Mouse (Mus musculus) midbrain, embryonic 14.5 days (tissue): Measurements from ENCODE around the gene Pld2. TPM values are rescaled to one million over a fixed set of nuclear protein-coding genes. Genes with fewer than 3 reads are reported as not detected.

ENCODE experiments used
- ATAC-seq: fragments of 200-750 bp; cut with Nextera tagmentation; 2 replicates; pipeline ENCODE4 v1.8.0; 2017; ENCODE audit warnings: moderate number of reproducible peaks, moderate library complexity; ENCODE audit not compliant: low FRiP score, low TSS enrichment
- DNase-seq: peaks from one replicate; pipeline ENCODE4 v3.0.0-alpha.2; 2015
- H3K27ac ChIP-seq: fragments of 300-500 bp; sonication (generic); replicated peaks from 2 replicates; pipeline ENCODE4 v1.5.1; 2014; ENCODE audit warnings: mild to moderate bottlenecking, low read depth, low read length, moderate library complexity
- H3K27me3 ChIP-seq: fragments of 300-500 bp; sonication (generic); 2 replicates; pipeline ENCODE4 v1.6.1; 2014; ENCODE audit warnings: low read length, control low read depth, mixed read lengths; ENCODE audit not compliant: control insufficient read depth, insufficient read depth
- H3K36me3 ChIP-seq: fragments of 300-500 bp; sonication (generic); 2 replicates; pipeline ENCODE4 v1.6.1; 2014; ENCODE audit warnings: low read length, control low read depth; ENCODE audit not compliant: control insufficient read depth, insufficient read depth
- H3K4me1 ChIP-seq: fragments of 300-500 bp; sonication (generic); 2 replicates; pipeline ENCODE4 v1.6.1; 2014; ENCODE audit warnings: mild to moderate bottlenecking, antibody characterized with exemption, low read length, control low read depth; ENCODE audit not compliant: control insufficient read depth, insufficient read depth
- H3K4me2 ChIP-seq: fragments of 300-500 bp; sonication (generic); 2 replicates; pipeline ENCODE4 v1.6.1; 2014; ENCODE audit warnings: mild to moderate bottlenecking, low read length, moderate library complexity
- H3K4me3 ChIP-seq: fragments of 300-500 bp; sonication (generic); replicated peaks from 2 replicates; pipeline ENCODE4 v1.5.1; 2014; ENCODE audit warnings: low read depth, low read length
- H3K9ac ChIP-seq: fragments of 300-500 bp; sonication (generic); replicated peaks from 2 replicates; pipeline ENCODE4 v1.6.1; 2014; ENCODE audit warnings: mild to moderate bottlenecking, low read length, moderate library complexity
- H3K9me3 ChIP-seq: fragments of 300-500 bp; sonication (generic); 2 replicates; pipeline ENCODE4 v1.6.1; 2016; ENCODE audit warnings: low read length, control low read depth, mixed read lengths; ENCODE audit not compliant: control insufficient read depth
- WGBS: fragments of 180-500 bp; shearing (Covaris S2); extraction: QIAGEN DNeasy Blood & Tissue Kit; methylation state at CpG from one replicate; pipeline ENCODE4 v1.1.7; 2014; 5-methylcytosine and 5-hydroxymethylcytosine counted together
- polyA plus RNA-seq: library from polyadenylated mRNA; unstranded; fragments of >200 nt; fragmentation: Nextera tagmentation; extraction: Ambion mirVana; gene quantifications from 2 replicates; pipeline ENCODE4 v1.2.1, GENCODE M21; 2014

The Pld2 gene
- polyA plus RNA-seq, 1 experiment from 2014 or later = 9.2 TPM

- WGBS = 91% methylated on average over 2 of the region's 2 CpGs
Observed at GRCm38 (mm10) chr11:70511242-70511641, 28.6 kb upstream of the Pld2 start.

GRCm38 (mm10) chr11:70511825-70512224, 28.0 kb upstream of the Pld2 start:
- no peak for ATAC-seq
- Histone ChIP-seq H3K4me1 (peaks cover 6% of the 10 kb centered on the region; the same call in 1 of the 2 replicates), H3K27ac (no peak overlapping the region), H3K4me2 (no peak overlapping the region), H3K36me3 (no peaks in the 10 kb centered on the region), H3K9ac (no peak overlapping the region), H3K27me3 (no peaks in the 10 kb centered on the region), H3K9me3 (no peaks in the 10 kb centered on the region), H3K4me3 (no peak overlapping the region)
- DNase-seq = no peak
- 86% methylated on average over 7 of the region's 7 CpGs for WGBS

More at GRCm38 (mm10) chr11:70511242-70511641, 28.6 kb upstream of the Pld2 start:
- no peaks in the 10 kb centered on the region for H3K36me3 ChIP-seq
- DNase-seq (no peak), ATAC-seq (no peak)
- no peak overlapping the region for H3K9ac ChIP-seq
- no peak overlapping the region for H3K4me2 ChIP-seq
- no peaks in the 10 kb centered on the region for H3K27me3 ChIP-seq
- H3K4me1 ChIP-seq = peaks cover 6% of the 10 kb centered on the region; the same call in 1 of the 2 replicates
- no peak overlapping the region for H3K4me3 ChIP-seq
- no peaks in the 10 kb centered on the region for H3K9me3 ChIP-seq
- H3K27ac ChIP-seq = no peak overlapping the region

GRCm38 (mm10) chr11:70512709-70513342, 27.0 kb upstream of the Pld2 start:
- H3K4me3 ChIP-seq = no peak overlapping the region

GRCm38 (mm10) chr11:70513520-70513919, 26.3 kb upstream of the Pld2 start:
- no peak overlapping the region for H3K4me2 ChIP-seq
- no peak for ATAC-seq
- no peaks in the 10 kb centered on the region for H3K27me3 ChIP-seq
- H3K27ac ChIP-seq = no peak overlapping the region
- H3K4me3 ChIP-seq = no peak overlapping the region
- H3K9me3 ChIP-seq = no peaks in the 10 kb centered on the region
- WGBS = 48% methylated on average over 11 of the region's 11 CpGs
- peaks cover 6% of the 10 kb centered on the region; the same call in 1 of the 2 replicates for H3K4me1 ChIP-seq
- no peaks in the 10 kb centered on the region for H3K36me3 ChIP-seq
- DNase-seq = no peak
- no peak overlapping the region for H3K9ac ChIP-seq

More at GRCm38 (mm10) chr11:70512709-70513342, 27.0 kb upstream of the Pld2 start:
- Histone ChIP-seq H3K9me3 (no peaks in the 10 kb centered on the region), H3K4me1 (peaks cover 6% of the 10 kb centered on the region; the same call in 1 of the 2 replicates), H3K36me3 (no peaks in the 10 kb centered on the region), H3K27me3 (no peaks in the 10 kb centered on the region), H3K4me2 (no peak overlapping the region), H3K27ac (no peak overlapping the region), H3K9ac (no peak overlapping the region)
- no peak for ATAC-seq
- WGBS = 82% methylated on average over 7 of the region's 7 CpGs
- no peak for DNase-seq

GRCm38 (mm10) chr11:70514288-70514687, 25.6 kb upstream of the Pld2 start, which contains the start of gene Vmo1:
Gene Vmo1, minus strand, starts transcription at chr11:70514616.
- no peak within 1 kb of the TSS for H3K27ac ChIP-seq
- H3K4me2 ChIP-seq = no peak within 1 kb of the TSS
- WGBS = 90% methylated on average over 7 of the region's 7 CpGs
- ATAC-seq (no peak), DNase-seq (no peak)
- no peaks in the 10 kb centered on the region for H3K9me3 ChIP-seq
- no peak within 1 kb of the TSS for H3K4me3 ChIP-seq
- no peak within 1 kb of the TSS for H3K9ac ChIP-seq
- no peaks in the 10 kb centered on the region for H3K27me3 ChIP-seq
- peaks cover 6% of the 10 kb centered on the region; the same call in 1 of the 2 replicates for H3K4me1 ChIP-seq
- no peaks in the 10 kb centered on the region for H3K36me3 ChIP-seq

- Histone ChIP-seq H3K4me3 (no peak overlapping the region), H3K4me1 (no peaks in the 10 kb centered on the region), H3K36me3 (no peaks in the 10 kb centered on the region), H3K9ac (no peak overlapping the region), H3K27me3 (no peaks in the 10 kb centered on the region), H3K9me3 (no peaks in the 10 kb centered on the region), H3K27ac (no peak overlapping the region), H3K4me2 (no peak overlapping the region)
- no peak for ATAC-seq
- WGBS = 27% methylated on average over 2 of the region's 2 CpGs
- peak; percentile 78 for DNase-seq
Observed at GRCm38 (mm10) chr11:70516352-70516751, 23.5 kb upstream of the Pld2 start.

GRCm38 (mm10) chr11:70518436-70518835, 21.4 kb upstream of the Pld2 start:
- Histone ChIP-seq H3K4me2 (no peak overlapping the region), H3K9me3 (no peaks in the 10 kb centered on the region), H3K36me3 (no peaks in the 10 kb centered on the region), H3K4me1 (no peaks in the 10 kb centered on the region), H3K4me3 (no peak overlapping the region), H3K27me3 (no peaks in the 10 kb centered on the region), H3K9ac (no peak overlapping the region), H3K27ac (no peak overlapping the region)
- ATAC-seq (no peak), DNase-seq (no peak)
- 72% methylated on average over 1 of the region's 1 CpGs for WGBS

GRCm38 (mm10) chr11:70518923-70519322, 20.9 kb upstream of the Pld2 start, which contains the start of gene Gltpd2:
Gene Gltpd2, plus strand, starts transcription at chr11:70519196.
- ATAC-seq (no peak), DNase-seq (no peak)
- H3K27ac ChIP-seq = no peak within 1 kb of the TSS
- peak within 1 kb of the TSS; percentile 43; the same call in 1 of the 2 replicates for H3K9ac ChIP-seq
- no peaks in the 10 kb centered on the region for H3K4me1 ChIP-seq
- no peaks in the 10 kb centered on the region for H3K36me3 ChIP-seq
- H3K27me3 ChIP-seq = no peaks in the 10 kb centered on the region
- 85% methylated on average over 10 of the region's 10 CpGs for WGBS
- H3K9me3 ChIP-seq = no peaks in the 10 kb centered on the region
- peak within 1 kb of the TSS; percentile 20 for H3K4me3 ChIP-seq
- peak within 1 kb of the TSS; percentile 46 for H3K4me2 ChIP-seq
